Mouse (Mus musculus) naive thymus-derived CD4-positive, alpha-beta T cell, adult 5 months (primary cell): ENCODE data around the gene Parp3. TPM values are rescaled to one million over a fixed set of nuclear protein-coding genes. Genes with fewer than 3 reads are reported as not detected.

Source experiments
- polyA plus RNA-seq: library from polyadenylated mRNA; unstranded; fragments of 100-300 nt; shearing (Covaris generic); gene quantifications from one replicate; pipeline ENCODE4 v1.2.1, GENCODE M21; 2017

Gene Parp3
- 46.8 TPM for polyA plus RNA-seq

GRCm38 (mm10) chr9:106476924-106477484 is at the start of gene Parp3:
Gene Parp3 (minus strand): TSS chr9:106476949.

GRCm38 (mm10) chr9:106514273-106514672 is 37.5 kb upstream of the Parp3 start, which contains the start of gene Iqcf5:
Gene Iqcf5 (plus strand): TSS chr9:106514573.

DNA sequence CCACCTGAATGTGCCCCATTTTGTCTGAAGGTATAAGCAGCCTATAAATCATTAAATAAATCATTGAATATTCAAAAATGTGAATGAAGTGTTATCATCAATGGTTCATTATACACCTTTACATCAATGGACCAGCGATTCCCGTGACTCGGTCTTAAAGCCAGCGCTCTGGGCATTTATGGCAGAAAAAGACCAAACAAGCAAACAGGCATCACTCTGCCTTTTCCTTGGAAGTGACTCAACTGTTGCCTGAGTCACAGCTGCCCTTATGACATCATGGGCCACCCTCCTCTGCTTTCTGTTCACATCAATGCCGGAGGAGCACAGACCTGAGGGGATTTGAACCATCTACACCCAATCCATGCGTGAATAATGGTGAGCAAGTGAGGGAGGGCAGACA is 22.9 kb upstream of the Parp3 start, which contains the start of gene Iqcf1:
Gene Iqcf1, plus strand, starts transcription at position 301 of the 400 bp plus-strand sequence.

GRCm38 (mm10) chr9:106475663-106476001 is 1.1 kb downstream of the Parp3 start, which contains the start of gene Rrp9:
Gene Rrp9 (plus strand): TSS chr9:106475963.

GRCm38 (mm10) chr9:106465571-106466200 is 11.1 kb downstream of the Parp3 start, which contains the start of gene Gpr62:
Gene Gpr62 (minus strand): TSS chr9:106465938.

GRCm38 (mm10) chr9:106453271-106454070 is 23.3 kb downstream of the Parp3 start, which contains the start of gene Pcbp4:
Gene Pcbp4 (plus strand): TSS chr9:106453291.

GRCm38 (mm10) chr9:106447348-106447747 is 29.4 kb downstream of the Parp3 start, which contains the start of the genes Abhd14b and Abhd14a:
Gene Abhd14b (plus strand): TSS chr9:106447459.
Gene Abhd14a (minus strand): TSS chr9:106447678.

GRCm38 (mm10) chr9:106429221-106430014 is 47.3 kb downstream of the Parp3 start, which contains the start of gene Rpl29:
Gene Rpl29 (plus strand): TSS chr9:106429454.

Other genes starting within 250 kb of the Parp3 start
- 33.6 TPM for gene Alas1, start 228.3 kb downstream of the Parp3 start, polyA plus RNA-seq
- gene Poc1a, start 195.9 kb downstream of the Parp3 start, polyA plus RNA-seq, result 3.2 TPM
- gene Dusp7, start 108.3 kb downstream of the Parp3 start, polyA plus RNA-seq, result 27.5 TPM
- 699 TPM for gene Rpl29, start 47.5 kb downstream of the Parp3 start, polyA plus RNA-seq
- 13.8 TPM for gene Acy1, start 38.6 kb downstream of the Parp3 start, polyA plus RNA-seq
- 5.1 TPM for gene Abhd14b, start 29.5 kb downstream of the Parp3 start, polyA plus RNA-seq
- 8.6 TPM for gene Abhd14a, start 29.3 kb downstream of the Parp3 start, polyA plus RNA-seq
- 8.3 TPM for gene Pcbp4, start 23.7 kb downstream of the Parp3 start, polyA plus RNA-seq
- gene Gpr62, start 11.0 kb downstream of the Parp3 start, polyA plus RNA-seq, result not detected
- gene Rrp9, start 986 bp downstream of the Parp3 start, polyA plus RNA-seq, result 98.3 TPM
- gene Iqcf1, start 23.0 kb upstream of the Parp3 start, polyA plus RNA-seq, result not detected
- not detected for gene Iqcf5, start 37.6 kb upstream of the Parp3 start, polyA plus RNA-seq
- gene Iqcf3, start 84.7 kb upstream of the Parp3 start, polyA plus RNA-seq, result not detected
- gene Iqcf4, start 94.0 kb upstream of the Parp3 start, polyA plus RNA-seq, result not detected
- not detected for gene Iqcf6, start 149.6 kb upstream of the Parp3 start, polyA plus RNA-seq
- gene Grm2, start 179.1 kb upstream of the Parp3 start, polyA plus RNA-seq, result not detected
- gene Tex264, start 209.0 kb upstream of the Parp3 start, polyA plus RNA-seq, result 63.1 TPM